Mouse (Mus musculus) testis, adult 2 months (tissue): ENCODE results near the gene Wdr18.

Experiments
- CTCF ChIP-seq: fragments of 200-500 bp; IDR thresholded peaks from 2 replicates; pipeline ENCODE4 v1.5.1; 2012; ENCODE audit warnings: low read depth, mild to moderate bottlenecking, inconsistent platforms, low read length, moderate library complexity; ENCODE audit not compliant: control insufficient read depth, insufficient read depth, insufficient replicate concordance
- POLR2A ChIP-seq: fragments of 200-500 bp; IDR thresholded peaks from 2 replicates; pipeline ENCODE4 v1.6.1; 2012; ENCODE audit warnings: low read depth, mild to moderate bottlenecking, inconsistent platforms, low read length, moderate library complexity; ENCODE audit not compliant: control insufficient read depth

GRCm38 (mm10) chr10:79930826-79931186, 29.1 kb upstream of the Wdr18 start:
- TF ChIP-seq CTCF (no peak), POLR2A (no peak)
